Mouse (Mus musculus) limb, embryonic 14.5 days (tissue): ENCODE measurements around the gene Vsnl1. TPM values are rescaled to one million over a fixed set of nuclear protein-coding genes. Genes with fewer than 3 reads are reported as not detected.

Source experiments
- ATAC-seq: fragments of 200-750 bp; cut with Nextera tagmentation; 2 replicates; pipeline ENCODE4 v1.8.0; 2017; ENCODE audit warnings: low read depth, moderate number of reproducible peaks, moderate TSS enrichment; ENCODE audit not compliant: low FRiP score
- DNase-seq: peaks from one replicate; pipeline ENCODE4 v3.0.0-alpha.2; 2015; ENCODE audit warnings: low spot score
- H3K27ac ChIP-seq: fragments of 300-500 bp; sonication (generic); replicated peaks from 2 replicates; pipeline ENCODE4 v1.5.1; 2014; ENCODE audit warnings: low read depth, mild to moderate bottlenecking, low read length, moderate library complexity, mixed read lengths
- H3K27me3 ChIP-seq: fragments of 300-500 bp; sonication (generic); 2 replicates; pipeline ENCODE4 v1.6.1; 2014; ENCODE audit warnings: low read length, mixed read lengths; ENCODE audit not compliant: control insufficient read depth, insufficient read depth
- H3K36me3 ChIP-seq: fragments of 300-500 bp; sonication (generic); 2 replicates; pipeline ENCODE4 v1.6.1; 2014; ENCODE audit warnings: mild to moderate bottlenecking, low read length, moderate library complexity, mixed read lengths; ENCODE audit not compliant: control insufficient read depth, insufficient read depth
- H3K4me1 ChIP-seq: fragments of 300-500 bp; sonication (generic); 2 replicates; pipeline ENCODE4 v1.6.1; 2014; ENCODE audit warnings: antibody characterized with exemption, low read length, mixed read lengths; ENCODE audit not compliant: control insufficient read depth, insufficient read depth
- H3K4me2 ChIP-seq: fragments of 300-500 bp; sonication (generic); replicated peaks from 2 replicates; pipeline ENCODE4 v1.6.1; 2014; ENCODE audit warnings: low read depth, mild to moderate bottlenecking, low read length, moderate library complexity; ENCODE audit not compliant: severe bottlenecking
- H3K4me3 ChIP-seq: fragments of 300-500 bp; sonication (generic); replicated peaks from 2 replicates; pipeline ENCODE4 v1.5.1; 2014; ENCODE audit warnings: low read length
- H3K9ac ChIP-seq: fragments of 300-500 bp; sonication (generic); 2 replicates; pipeline ENCODE4 v1.6.1; 2014; ENCODE audit warnings: mild to moderate bottlenecking, low read depth, low read length, moderate library complexity; ENCODE audit not compliant: severe bottlenecking
- H3K9me3 ChIP-seq: fragments of 300-500 bp; sonication (generic); 2 replicates; pipeline ENCODE4 v1.6.1; 2016; ENCODE audit warnings: low read length; ENCODE audit not compliant: control insufficient read depth
- POLR2A ChIP-seq: fragments of 200-500 bp; IDR thresholded peaks from 2 replicates; pipeline ENCODE4 v1.8.0; 2012; ENCODE audit warnings: inconsistent platforms, mild to moderate bottlenecking, moderate library complexity, borderline replicate concordance; ENCODE audit not compliant: insufficient read depth, insufficient read length; ENCODE audit errors: extremely low read depth
- WGBS: fragments of 180-500 bp; shearing (Covaris S2); extraction: QIAGEN DNeasy Blood & Tissue Kit; methylation state at CpG from one replicate; pipeline ENCODE4 v1.1.7; 2014; 5-methylcytosine and 5-hydroxymethylcytosine counted together
- polyA plus RNA-seq, 2 experiments: library from polyadenylated mRNA; depleted of rRNA in 1 of 2; stranded (reverse) in 1 of 2; unstranded in 1 of 2; fragments of >200 nt; fragmentation: Nextera tagmentation in 1 of 2; extraction: Ambion mirVana in 1 of 2; gene quantifications; 2 replicates each; pipeline versions ENCODE4 v1.2.1 to v1.2.3; 2012 to 2014

Vsnl1 gene
- polyA plus RNA-seq (2012; rRNA removed) (1.4 and 1.6 TPM in 2 replicates), polyA plus RNA-seq (2014; fragmentation: Nextera tagmentation; extraction: Ambion mirVana) (1.8 TPM in 2 replicates)

DNA sequence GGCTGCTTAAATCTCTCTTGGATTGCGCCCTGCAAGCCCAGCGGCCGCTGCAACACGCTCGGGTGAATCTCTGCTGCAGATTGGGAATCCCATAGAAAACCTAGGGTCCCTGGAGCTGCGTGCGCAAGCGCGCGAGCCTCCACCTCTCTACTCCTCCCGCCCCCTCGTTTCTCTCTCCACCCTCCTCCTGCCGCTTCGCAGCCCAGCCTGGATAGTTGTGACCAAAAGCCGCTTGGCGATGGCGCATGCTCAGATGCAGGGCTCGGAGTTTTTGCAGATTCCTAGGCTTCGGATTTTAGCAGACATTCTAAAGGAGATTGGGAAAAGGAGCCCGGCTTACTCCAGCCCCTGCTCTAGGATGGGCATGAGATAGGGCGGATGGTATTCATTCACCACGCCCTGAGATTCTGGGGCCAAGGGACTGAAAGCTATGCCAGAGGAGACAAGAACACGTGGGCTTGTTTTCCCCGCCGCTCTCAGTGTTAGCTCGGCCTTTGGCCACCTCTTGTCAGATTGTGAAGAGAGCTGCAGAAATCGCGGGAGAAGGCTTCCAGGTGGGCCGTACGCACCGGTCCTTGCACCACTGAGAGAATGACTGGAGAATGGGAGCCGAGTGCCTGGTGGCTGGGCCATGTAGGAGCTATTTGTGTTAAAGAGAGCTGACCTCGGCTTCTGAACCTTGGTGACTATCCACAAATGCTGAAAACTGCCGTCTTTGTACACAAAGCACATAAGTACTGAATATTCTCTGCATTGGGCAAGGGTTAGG lies at the start of gene Vsnl1:
Gene Vsnl1, minus strand, starts transcription at position 117 of the 769 bp plus-strand sequence.
- Histone ChIP-seq H3K4me3 (peak within 1 kb of the TSS; percentile 44), H3K4me2 (peak within 1 kb of the TSS; percentile 69), H3K4me1 (peaks cover 9% of the 10 kb centered on the region), H3K9ac (peak within 1 kb of the TSS; percentile 48), H3K27me3 (0 out of 2 replicates have a peak, but pooled peaks cover 21% of the 10 kb centered on the region), H3K36me3 (no peaks in the 10 kb centered on the region), H3K9me3 (no peaks in the 10 kb centered on the region), H3K27ac (no peak within 1 kb of the TSS)
- WGBS, result 4% methylated on average over 34 of the region's 34 CpGs
- ATAC-seq (peak; percentile 93), DNase-seq (peak; percentile 87)
- TF ChIP-seq POLR2A, result 0 out of 2 replicates have a peak, but pooled peaks have one; percentile 28

DNA sequence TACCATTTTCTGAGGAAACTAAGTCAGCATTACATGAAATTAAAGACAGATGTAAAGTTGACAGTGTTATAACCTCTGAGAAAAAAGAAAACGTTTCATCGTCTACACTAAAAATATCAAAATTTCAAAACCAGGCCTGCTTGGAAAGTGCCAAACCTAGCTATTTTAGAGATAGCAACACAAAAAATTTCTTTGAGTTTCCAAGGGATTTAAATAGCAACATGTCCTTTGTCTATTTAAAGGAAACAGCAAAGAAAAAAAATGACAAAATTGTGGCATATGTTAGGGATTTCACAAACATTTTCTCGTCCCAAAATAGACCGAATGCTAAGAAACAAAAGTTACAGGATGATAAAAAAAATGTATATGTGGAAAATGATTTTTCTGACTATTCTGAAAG lies 20.2 kb upstream of the Vsnl1 start:
- Histone ChIP-seq H3K4me1 (no peaks in the 10 kb centered on the region), H3K9ac (no peak overlapping the region), H3K4me2 (peak overlapping the region; percentile 92), H3K27ac (no peak overlapping the region), H3K27me3 (no peaks in the 10 kb centered on the region), H3K9me3 (no peaks in the 10 kb centered on the region), H3K4me3 (peak overlapping the region; percentile 55; the same call in 1 of the 2 replicates), H3K36me3 (no peaks in the 10 kb centered on the region)
- no peak for TF ChIP-seq POLR2A
- 62% methylated on average over 4 of the region's 4 CpGs for WGBS
- DNase-seq (no peak), ATAC-seq (no peak)

DNA sequence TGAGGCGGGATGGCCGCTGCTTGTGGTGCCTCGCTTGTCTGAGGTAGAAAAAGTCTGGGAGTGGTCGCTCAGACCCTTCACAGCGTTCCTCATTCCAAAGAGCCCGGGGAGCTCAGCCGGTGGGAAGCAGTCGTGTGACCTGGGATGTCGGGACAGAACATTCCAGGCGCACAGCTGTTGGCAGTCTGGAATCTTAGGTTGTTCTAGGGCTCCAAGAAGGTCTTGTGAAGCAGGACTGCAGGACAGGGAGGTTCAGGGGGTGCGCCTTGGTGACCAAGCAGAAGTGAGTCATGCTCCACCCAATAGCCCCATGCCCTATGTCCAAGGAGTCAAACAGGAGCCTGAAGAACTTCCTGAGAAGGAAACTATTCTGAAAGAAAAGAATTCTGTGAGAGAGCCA lies 19.8 kb upstream of the Vsnl1 start:
- no peak for ATAC-seq

DNA sequence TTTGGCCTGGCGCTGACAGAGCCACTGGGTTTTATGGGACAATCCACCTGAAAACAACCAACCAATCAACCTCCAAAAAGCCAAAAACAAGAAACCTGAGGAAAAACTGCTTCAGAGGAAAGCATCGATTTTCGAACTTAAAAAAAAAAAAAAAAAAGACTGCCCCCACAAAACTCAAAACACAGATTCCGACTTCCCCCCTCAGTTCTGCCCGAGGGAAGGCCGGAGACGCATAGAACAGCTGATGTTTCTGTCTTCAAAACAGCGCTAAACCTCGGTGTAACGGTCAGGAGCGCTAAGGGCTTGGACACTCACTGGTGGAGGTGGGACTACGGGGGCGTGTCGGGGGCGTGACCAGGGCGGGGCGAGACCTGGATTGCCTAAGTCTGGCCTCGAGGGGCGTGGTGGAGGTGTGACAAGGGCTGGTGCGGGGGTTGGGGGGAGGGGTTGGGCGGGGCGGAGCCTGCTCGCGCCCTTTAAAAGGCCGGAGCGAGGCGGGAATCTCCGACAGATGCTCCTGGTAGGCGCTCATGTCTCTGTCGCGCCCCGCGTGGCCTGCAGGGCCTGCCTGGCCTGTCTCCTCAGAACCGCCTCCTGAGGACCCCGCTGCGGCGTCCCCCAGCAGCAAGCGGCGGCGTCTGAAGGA lies 19.3 kb upstream of the Vsnl1 start, which contains the start of gene Rad51ap2:
Gene Rad51ap2, plus strand, starts transcription at position 531 of the 646 bp plus-strand sequence.
- H3K27me3 ChIP-seq, result no peaks in the 10 kb centered on the region
- peak; percentile 93 for DNase-seq
- H3K9me3 ChIP-seq, result no peaks in the 10 kb centered on the region
- H3K36me3 ChIP-seq, result no peaks in the 10 kb centered on the region
- no peaks in the 10 kb centered on the region for H3K4me1 ChIP-seq
- under 1% methylated on average over 37 of the region's 40 CpGs for WGBS
- 0 out of 2 replicates have a peak, but pooled peaks have one; percentile 39 for TF ChIP-seq POLR2A
- peak; percentile 99 for ATAC-seq
- H3K27ac ChIP-seq, result no peak within 1 kb of the TSS
- H3K9ac ChIP-seq, result peak within 1 kb of the TSS; percentile 60
- peak within 1 kb of the TSS; percentile 55 for H3K4me3 ChIP-seq
- H3K4me2 ChIP-seq, result peak within 1 kb of the TSS; percentile 92

More for the DNA sequence above, 19.8 kb upstream of the Vsnl1 start:
- Histone ChIP-seq H3K4me3 (peak overlapping the region; percentile 55), H3K36me3 (no peaks in the 10 kb centered on the region), H3K27ac (no peak overlapping the region), H3K9ac (peak overlapping the region; percentile 60), H3K4me2 (peak overlapping the region; percentile 92), H3K9me3 (no peaks in the 10 kb centered on the region), H3K27me3 (no peaks in the 10 kb centered on the region), H3K4me1 (no peaks in the 10 kb centered on the region)
- DNase-seq, result no peak
- TF ChIP-seq POLR2A, result no peak
- 4% methylated on average over 11 of the region's 11 CpGs for WGBS

DNA sequence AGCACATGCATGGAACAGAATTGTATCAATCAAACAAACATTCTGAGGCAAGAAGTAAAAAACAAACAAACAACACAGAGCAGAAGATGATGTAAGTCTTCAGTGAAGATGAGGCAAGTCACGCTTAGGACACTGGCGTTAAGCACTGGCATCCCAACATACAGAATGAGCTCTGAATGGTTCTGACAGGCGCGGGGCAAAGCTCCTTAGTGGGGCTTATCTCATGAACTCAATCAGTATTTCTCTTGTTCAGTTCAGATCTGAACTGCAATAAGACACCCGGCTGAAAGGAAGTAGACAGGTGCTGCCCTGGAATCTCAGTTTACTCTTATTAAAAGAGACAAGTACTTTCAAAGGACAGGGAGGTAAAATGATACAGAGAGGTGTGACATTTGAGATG lies 17.7 kb upstream of the Vsnl1 start:
- Histone ChIP-seq H3K4me3 (no peak overlapping the region), H3K9ac (no peak overlapping the region), H3K27ac (no peak overlapping the region), H3K4me1 (no peaks in the 10 kb centered on the region), H3K9me3 (no peaks in the 10 kb centered on the region), H3K36me3 (no peaks in the 10 kb centered on the region), H3K4me2 (no peak overlapping the region), H3K27me3 (no peaks in the 10 kb centered on the region)
- TF ChIP-seq POLR2A, result no peak
- ATAC-seq (no peak), DNase-seq (no peak)
- WGBS, result 61% methylated on average over 5 of the region's 5 CpGs
